Comparison of ENCODE assay signal across 8 mouse cellular contexts in the genomic region with DNA sequence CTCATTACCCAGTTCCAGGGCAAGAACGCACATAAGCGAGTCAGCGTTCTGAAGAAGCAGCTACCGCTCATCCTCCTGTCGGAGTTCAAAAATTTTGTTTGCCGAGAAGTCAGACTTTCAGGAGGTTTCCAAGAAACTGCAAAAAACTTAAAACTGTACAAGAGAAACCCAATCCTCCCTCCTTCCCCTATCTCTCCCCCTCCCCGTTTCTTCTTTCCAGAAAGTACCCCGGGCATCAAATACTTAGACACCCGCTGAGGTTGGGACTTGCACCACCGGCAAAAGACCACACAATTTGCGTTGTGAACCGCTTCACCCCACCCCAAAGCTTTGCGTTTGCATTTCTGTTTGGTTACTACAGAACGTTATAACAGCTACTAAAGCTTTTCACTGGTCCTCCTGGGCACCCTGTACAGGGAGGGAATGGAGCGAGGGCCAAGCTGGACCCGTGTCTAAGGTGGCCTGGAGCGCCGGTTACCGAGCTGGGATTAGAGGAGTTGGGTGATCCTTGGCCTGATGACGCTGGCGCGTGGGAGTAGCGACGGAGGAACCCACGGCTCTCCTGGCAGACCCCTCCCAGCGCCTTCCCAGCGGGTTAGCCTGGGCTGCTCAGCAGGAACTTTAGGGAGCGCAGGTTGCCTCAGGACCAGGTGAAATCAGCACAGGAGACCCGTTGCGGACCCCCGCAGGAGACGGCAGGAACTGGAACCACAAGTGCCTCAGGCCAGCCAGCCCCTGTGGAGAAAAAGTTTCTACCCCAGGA. TPM values are rescaled to one million over a fixed set of nuclear protein-coding genes. Genes with fewer than 3 reads are reported as not detected.
DNase-seq lines count a peak whose midpoint lies in the region; ATAC-seq lines count a peak whose summit lies in the region.

No protein-coding gene starts in this region.

- peak overlapping the region; percentile 51; the same call in 1 of the 2 replicates for H3K9ac ChIP-seq in embryonic facial prominence, embryonic 14.5 days (ENCODE audit: low read depth, low read length)
- no peak overlapping the region for H3K9ac ChIP-seq in limb, embryonic 15.5 days
- H3K9ac ChIP-seq in neural tube, embryonic 12.5 days: no peak overlapping the region

- H3K4me1 ChIP-seq in embryonic facial prominence, embryonic 14.5 days (ENCODE audit: control insufficient read depth, insufficient read depth, low read length): 0 out of 2 replicates have a peak, but pooled peaks cover 4% of the 10 kb centered on the region
- peaks cover 24% of the 10 kb centered on the region for H3K4me1 ChIP-seq in hindbrain, embryonic 10.5 days (replicated peaks)
- H3K4me1 ChIP-seq in limb, embryonic 15.5 days: peaks cover 12% of the 10 kb centered on the region
- peaks cover 12% of the 10 kb centered on the region for H3K4me1 ChIP-seq in neural tube, embryonic 12.5 days

- WGBS in embryonic facial prominence, embryonic 14.5 days: 9% methylated on average over 32 of the region's 32 CpGs
- WGBS in hindbrain, embryonic 10.5 days: 14% methylated on average over 32 of the region's 32 CpGs
- WGBS in limb, embryonic 15.5 days: 12% methylated on average over 32 of the region's 32 CpGs
- WGBS in neural tube, embryonic 12.5 days: 15% methylated on average over 32 of the region's 32 CpGs

- H3K4me2 ChIP-seq in embryonic facial prominence, embryonic 14.5 days (ENCODE audit: low read depth, low read length): peak overlapping the region; percentile 63
- H3K4me2 ChIP-seq in limb, embryonic 15.5 days: peak overlapping the region; percentile 50
- H3K4me2 ChIP-seq in neural tube, embryonic 12.5 days (replicated peaks): peak overlapping the region; percentile 54

- H3K4me3 ChIP-seq in embryonic facial prominence, embryonic 14.5 days (ENCODE audit: low read depth, low read length): peak overlapping the region; percentile 36
- H3K4me3 ChIP-seq in hindbrain, embryonic 10.5 days: peak overlapping the region; percentile 48
- H3K4me3 ChIP-seq in limb, embryonic 15.5 days: peak overlapping the region; percentile 35
- peak overlapping the region; percentile 9; the same call in 1 of the 2 replicates for H3K4me3 ChIP-seq in neural tube, embryonic 12.5 days

- H3K27me3 ChIP-seq in embryonic facial prominence, embryonic 14.5 days (replicated peaks; ENCODE audit: control insufficient read depth, insufficient read depth, low read length): peaks cover 15% of the 10 kb centered on the region
- peaks cover 47% of the 10 kb centered on the region for H3K27me3 ChIP-seq in hindbrain, embryonic 10.5 days (ENCODE audit: insufficient read depth, poor library complexity, severe bottlenecking)
- peaks cover 25% of the 10 kb centered on the region for H3K27me3 ChIP-seq in limb, embryonic 15.5 days
- peaks cover 27% of the 10 kb centered on the region for H3K27me3 ChIP-seq in neural tube, embryonic 12.5 days (replicated peaks)

- ATAC-seq in embryonic facial prominence, embryonic 14.5 days (ENCODE audit: low read depth): no peak
- no peak for ATAC-seq in limb, embryonic 15.5 days (ENCODE audit: insufficient number of reproducible peaks, low FRiP score, low TSS enrichment, low read depth)
- ATAC-seq in neural tube, embryonic 12.5 days (ENCODE audit: low FRiP score, low read depth): no peak
- no peak; the same call in 1 of the 2 replicates for ATAC-seq in frontal cortex, adult (ENCODE audit: low TSS enrichment)

- no peaks in the 10 kb centered on the region for H3K9me3 ChIP-seq in embryonic facial prominence, embryonic 14.5 days (ENCODE audit: control insufficient read depth, low read length)
- H3K9me3 ChIP-seq in hindbrain, embryonic 10.5 days: no peaks in the 10 kb centered on the region
- H3K9me3 ChIP-seq in limb, embryonic 15.5 days: no peaks in the 10 kb centered on the region
- no peaks in the 10 kb centered on the region for H3K9me3 ChIP-seq in neural tube, embryonic 12.5 days

- peak; percentile 49 for DNase-seq in ovary, postnatal 36 days (ENCODE audit: low spot score)
- DNase-seq in ovary, adult 18-20 months (ENCODE audit: low spot score): no peak
- DNase-seq in embryonic facial prominence, embryonic 14.5 days (ENCODE audit: low spot score): peak; percentile 18
- DNase-seq in hindbrain, embryonic 10.5 days (ENCODE audit: low spot score): peak; percentile 33
- no peak for DNase-seq in frontal cortex, adult 2 months (ENCODE audit: extremely low spot score in 1 of 2, low spot score in 1 of 2)

- H3K27ac ChIP-seq in embryonic facial prominence, embryonic 14.5 days (replicated peaks; ENCODE audit: low read depth, low read length): no peak overlapping the region
- peak overlapping the region; percentile 50; the same call in 1 of the 2 replicates for H3K27ac ChIP-seq in hindbrain, embryonic 10.5 days
- H3K27ac ChIP-seq in limb, embryonic 15.5 days: no peak overlapping the region
- no peak overlapping the region for H3K27ac ChIP-seq in neural tube, embryonic 12.5 days

- H3K36me3 ChIP-seq in embryonic facial prominence, embryonic 14.5 days (ENCODE audit: control insufficient read depth, insufficient read depth, low read length): no peaks in the 10 kb centered on the region
- no peaks in the 10 kb centered on the region for H3K36me3 ChIP-seq in hindbrain, embryonic 10.5 days
- no peaks in the 10 kb centered on the region for H3K36me3 ChIP-seq in limb, embryonic 15.5 days
- no peaks in the 10 kb centered on the region for H3K36me3 ChIP-seq in neural tube, embryonic 12.5 days

RNA-seq across cellular contexts. Expression of a gene that starts 49.7 kb away (rescaled TPM):
- polyA plus RNA-seq in embryonic facial prominence, embryonic 14.5 days (2014; fragmentation: Nextera tagmentation; extraction: Ambion mirVana): 1,259 and 1,407 TPM in 2 replicates
- 1,809 and 2,099 TPM in 2 replicates for polyA plus RNA-seq in hindbrain, embryonic 10.5 days (2016; fragmentation: Nextera tagmentation; extraction: Ambion mirVana)
- polyA plus RNA-seq in limb, embryonic 15.5 days (2015; fragmentation: Nextera tagmentation; extraction: Ambion mirVana): 1,317 and 1,364 TPM in 2 replicates
- 1,935 and 2,000 TPM in 2 replicates for polyA plus RNA-seq in neural tube, embryonic 12.5 days (2016; fragmentation: Nextera tagmentation; extraction: Ambion mirVana)
- 394 and 489 TPM in 2 replicates for polyA plus RNA-seq in frontal cortex, adult 2 months (2012; rRNA removed)

RNA-seq across cellular contexts. Expression of a gene that starts 50.8 kb away (rescaled TPM):
- polyA plus RNA-seq in embryonic facial prominence, embryonic 14.5 days (2014; fragmentation: Nextera tagmentation; extraction: Ambion mirVana): 22.6 and 23.5 TPM in 2 replicates
- polyA plus RNA-seq in hindbrain, embryonic 10.5 days (2016; fragmentation: Nextera tagmentation; extraction: Ambion mirVana): 24.1 and 28.2 TPM in 2 replicates
- polyA plus RNA-seq in limb, embryonic 15.5 days (2015; fragmentation: Nextera tagmentation; extraction: Ambion mirVana): 22.8 and 24.5 TPM in 2 replicates
- polyA plus RNA-seq in neural tube, embryonic 12.5 days (2016; fragmentation: Nextera tagmentation; extraction: Ambion mirVana): 25.5 and 31.2 TPM in 2 replicates
- polyA plus RNA-seq in frontal cortex, adult 2 months (2012; rRNA removed): 12.8 and 13.0 TPM in 2 replicates

Comparison
In these comparisons a context has a peak if more than half of its experiments do, and no peak if none do; other contexts are left out.
1. DNase-seq: peak in ovary, postnatal 36 days (single experiment), embryonic facial prominence, embryonic 14.5 days (single experiment) and hindbrain, embryonic 10.5 days (single experiment); none in ovary, adult 18-20 months (single experiment) and frontal cortex, adult 2 months (0 of 2).
2. Peak in every context shown above with its lines, with median percentiles within 50 percentile points of each other: H3K4me2 ChIP-seq and H3K4me3 ChIP-seq.